In genomic region chr3:11155350-11155749, GRCm38 (mm10) we compare ENCODE assay signal across 18 mouse cellular contexts.
DNase-seq lines count a peak whose midpoint lies in the region; ATAC-seq and TF ChIP-seq lines count a peak whose summit lies in the region.
"Had no signal": no experiment of that assay in that cellular context is flagged by ENCODE, and none has a peak within 500 bp of the region (broad histone marks: within the 10 kb centered on the region; RNA-seq: fewer than 3 reads in every experiment).

No protein-coding gene starts in this region.

- H3K27me3 ChIP-seq in forebrain, embryonic 14.5 days (replicated peaks; ENCODE audit: control insufficient read depth, insufficient read depth, low read length) = no peaks in the 10 kb centered on the region
- H3K27me3 ChIP-seq in forebrain, embryonic 12.5 days = no peaks in the 10 kb centered on the region
- H3K27me3 ChIP-seq: midbrain, embryonic 12.5 days; neural tube, embryonic 12.5 days; Patski had no signal

- peak; percentile 90 for DNase-seq in forebrain, embryonic 14.5 days (ENCODE audit: low spot score)
- DNase-seq in left cerebral cortex, postnatal 10 days (ENCODE audit: extremely low spot score in 1 of 2, low spot score in 2 of 2) = peak; percentile 40
- DNase-seq in left cerebral cortex, adult 2 months (ENCODE audit: extremely low spot score in 1 of 2, low spot score in 2 of 2) = no peak
- peak; percentile 2 for DNase-seq in right cerebral cortex, adult 18-20 months
- DNase-seq in right cerebral cortex, postnatal 25 days = no peak
- peak; percentile 27 for DNase-seq in telencephalon, adult 2 months (ENCODE audit: low read depth, low spot score)
- DNase-seq in kidney, adult 11 months = no peak
- DNase-seq: B cell, adult 2 months; cerebellum, adult 11-12 months; kidney, adult 2 months; kidney, postnatal 36 days; thymus, postnatal 14 days had no signal

- no peaks in the 10 kb centered on the region for H3K9me3 ChIP-seq in forebrain, embryonic 14.5 days (replicated peaks; ENCODE audit: control insufficient read depth, low read length)
- no peaks in the 10 kb centered on the region for H3K9me3 ChIP-seq in forebrain, embryonic 12.5 days
- H3K9me3 ChIP-seq: hindbrain, embryonic 10.5 days; midbrain, embryonic 12.5 days; neural tube, embryonic 12.5 days had no signal

- no peak for TF ChIP-seq CTCF in left cerebral cortex, adult 2 months (IDR thresholded peaks at IDR 0.05)

- no peak overlapping the region for H3K9ac ChIP-seq in forebrain, embryonic 14.5 days (ENCODE audit: low read length)
- H3K9ac ChIP-seq in forebrain, embryonic 12.5 days = no peak overlapping the region
- H3K9ac ChIP-seq: liver, embryonic 14.5 days; midbrain, embryonic 12.5 days; neural tube, embryonic 12.5 days had no signal

- intact Hi-C loops in left cerebral cortex, postnatal 10 days (cut with DNase I) = no loop called here
- intact Hi-C loops in left cerebral cortex, adult 2 months (cut with DNase I) = no loop called here

- WGBS in forebrain, embryonic 14.5 days = 40% methylated on average over 1 of the region's 1 CpGs
- 81% methylated on average over 1 of the region's 1 CpGs for WGBS in forebrain, embryonic 12.5 days

- H3K36me3 ChIP-seq in forebrain, embryonic 14.5 days (ENCODE audit: control insufficient read depth, insufficient read depth, low read length) = no peaks in the 10 kb centered on the region
- no peaks in the 10 kb centered on the region for H3K36me3 ChIP-seq in forebrain, embryonic 12.5 days (replicated peaks)
- H3K36me3 ChIP-seq: hindbrain, embryonic 10.5 days; midbrain, embryonic 12.5 days; neural tube, embryonic 12.5 days had no signal

- H3K27ac ChIP-seq in forebrain, embryonic 14.5 days (ENCODE audit: low read depth, low read length) = no peak overlapping the region
- H3K27ac ChIP-seq in forebrain, embryonic 12.5 days = no peak overlapping the region
- no peak overlapping the region for H3K27ac ChIP-seq in left cerebral cortex, adult 2 months
- H3K27ac ChIP-seq: hindbrain, embryonic 10.5 days; liver, embryonic 14.5 days; midbrain, embryonic 12.5 days; neural tube, embryonic 12.5 days had no signal

- H3K4me3 ChIP-seq in forebrain, embryonic 14.5 days (ENCODE audit: low read depth, low read length) = no peak overlapping the region
- H3K4me3 ChIP-seq in forebrain, embryonic 12.5 days (replicated peaks) = no peak overlapping the region
- H3K4me3 ChIP-seq in left cerebral cortex, adult 2 months = no peak overlapping the region
- H3K4me3 ChIP-seq: hindbrain, embryonic 10.5 days; midbrain, embryonic 12.5 days; neural tube, embryonic 12.5 days had no signal

- no peak overlapping the region for H3K4me2 ChIP-seq in forebrain, embryonic 14.5 days (ENCODE audit: low read length)
- no peak overlapping the region for H3K4me2 ChIP-seq in forebrain, embryonic 12.5 days
- H3K4me2 ChIP-seq: midbrain, embryonic 12.5 days; neural tube, embryonic 12.5 days had no signal

- ATAC-seq in forebrain, embryonic 14.5 days = peak; percentile 86
- no peak for ATAC-seq in forebrain, embryonic 12.5 days (ENCODE audit: low FRiP score)
- ATAC-seq: Patski had no signal

- no peaks in the 10 kb centered on the region for H3K4me1 ChIP-seq in forebrain, embryonic 14.5 days (ENCODE audit: control insufficient read depth, insufficient read depth, low read length)
- H3K4me1 ChIP-seq in forebrain, embryonic 12.5 days = no peaks in the 10 kb centered on the region
- H3K4me1 ChIP-seq: hindbrain, embryonic 10.5 days; midbrain, embryonic 12.5 days; neural tube, embryonic 12.5 days had no signal

Comparison
In these comparisons a context has a peak if more than half of its experiments do, and no peak if none do; other contexts are left out.
1. DNase-seq: peak in forebrain, embryonic 14.5 days (single experiment), left cerebral cortex, postnatal 10 days (2 of 2), right cerebral cortex, adult 18-20 months (single experiment) and telencephalon, adult 2 months (single experiment); none in left cerebral cortex, adult 2 months (0 of 2), right cerebral cortex, postnatal 25 days (single experiment) and kidney, adult 11 months (single experiment).